Mouse (Mus musculus) stomach, embryonic 16.5 days (tissue): ENCODE results near the gene Nxph4. TPM values are rescaled to one million over a fixed set of nuclear protein-coding genes. Genes with fewer than 3 reads are reported as not detected.

Source experiments
- ATAC-seq: fragments of 200-750 bp; cut with Nextera tagmentation; 2 replicates; pipeline ENCODE4 v1.8.0; 2017; ENCODE audit warnings: moderate number of reproducible peaks, moderate TSS enrichment; ENCODE audit not compliant: insufficient read depth, low FRiP score
- H3K27ac ChIP-seq: fragments of 300-500 bp; sonication (generic); 2 replicates; pipeline ENCODE4 v1.5.1; 2014; ENCODE audit warnings: low read length
- H3K27me3 ChIP-seq: fragments of 300-500 bp; sonication (generic); 2 replicates; pipeline ENCODE4 v1.6.1; 2014; ENCODE audit warnings: low read length, control low read depth, mixed read lengths; ENCODE audit not compliant: control insufficient read depth, insufficient read depth
- H3K36me3 ChIP-seq: fragments of 300-500 bp; sonication (generic); 2 replicates; pipeline ENCODE4 v1.6.1; 2014; ENCODE audit warnings: low read length; ENCODE audit not compliant: control insufficient read depth, insufficient read depth
- H3K4me1 ChIP-seq: fragments of 300-500 bp; sonication (generic); 2 replicates; pipeline ENCODE4 v1.6.1; 2014; ENCODE audit warnings: low read length, control low read depth, mixed read lengths; ENCODE audit not compliant: control insufficient read depth, insufficient read depth
- H3K4me2 ChIP-seq: fragments of 300-500 bp; sonication (generic); 2 replicates; pipeline ENCODE4 v1.6.1; 2014; ENCODE audit warnings: low read depth, low read length, mixed read lengths
- H3K4me3 ChIP-seq: fragments of 300-500 bp; sonication (generic); replicated peaks from 2 replicates; pipeline ENCODE4 v1.5.1; 2014; ENCODE audit warnings: mild to moderate bottlenecking, low read length
- H3K9ac ChIP-seq: fragments of 300-500 bp; sonication (generic); 2 replicates; pipeline ENCODE4 v1.6.1; 2014; ENCODE audit warnings: low read length
- H3K9me3 ChIP-seq: fragments of 300-500 bp; sonication (generic); replicated peaks from 2 replicates; pipeline ENCODE4 v1.6.1; 2016; ENCODE audit warnings: low read length, control low read depth; ENCODE audit not compliant: control insufficient read depth
- WGBS: fragments of 180-500 bp; shearing (Covaris S2); extraction: QIAGEN DNeasy Blood & Tissue Kit; methylation state at CpG from one replicate; pipeline ENCODE4 v1.1.7; 2014; 5-methylcytosine and 5-hydroxymethylcytosine counted together
- polyA plus RNA-seq: library from polyadenylated mRNA; unstranded; fragments of >200 nt; fragmentation: Nextera tagmentation; extraction: Ambion mirVana; gene quantifications from 2 replicates; pipeline ENCODE4 v1.2.1, GENCODE M21; 2015

The Nxph4 gene
- polyA plus RNA-seq, 1 experiment from 2014 or later: 4.6 TPM

DNA sequence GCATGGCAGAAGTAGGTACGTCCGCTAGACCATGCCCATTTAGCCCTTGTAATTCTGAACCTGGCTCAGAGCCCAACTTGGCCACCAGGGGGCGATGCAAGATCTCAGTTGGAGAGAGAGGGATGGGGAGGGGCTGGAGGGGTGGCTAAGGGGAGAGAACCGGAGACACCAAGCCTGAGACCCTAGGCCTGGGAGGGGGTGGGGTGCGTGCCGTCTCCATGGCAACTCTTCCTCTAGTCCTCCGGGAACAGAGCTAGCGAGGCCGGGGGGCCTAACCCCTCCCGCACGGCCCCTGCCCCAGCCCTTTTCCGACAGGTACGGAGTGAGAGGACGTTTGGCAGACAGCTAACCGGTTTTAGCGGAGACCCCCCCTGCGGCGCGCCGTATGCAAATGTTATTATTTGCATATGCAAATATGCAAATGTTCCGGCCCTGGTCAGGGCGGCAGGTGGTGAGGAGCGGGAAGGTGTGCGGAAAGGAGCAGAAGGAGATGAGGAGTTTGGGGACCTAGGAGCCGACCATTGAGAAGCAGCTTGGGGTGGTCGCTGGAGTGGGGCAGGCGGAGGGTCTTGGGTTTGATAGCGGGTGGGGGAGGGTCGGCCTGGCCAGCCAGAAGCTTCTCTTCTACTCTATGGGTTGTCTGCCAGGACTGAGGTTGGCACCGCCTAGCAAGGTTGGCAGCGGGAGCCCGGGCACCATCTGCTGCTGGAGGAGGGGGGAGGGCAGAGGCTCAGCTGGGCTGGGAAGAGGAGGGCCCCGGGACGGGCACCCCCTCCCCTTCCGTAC is 25.1 kb downstream of the Nxph4 start:
- Histone ChIP-seq H3K4me2 (peak overlapping the region; percentile 64), H3K36me3 (no peaks in the 10 kb centered on the region), H3K9me3 (no peaks in the 10 kb centered on the region), H3K9ac (peak overlapping the region; percentile 47; the same call in 1 of the 2 replicates), H3K27me3 (peaks cover 47% of the 10 kb centered on the region), H3K27ac (no peak overlapping the region), H3K4me1 (peaks cover 39% of the 10 kb centered on the region), H3K4me3 (peak overlapping the region; percentile 46)
- WGBS: 1% methylated on average over 35 of the region's 35 CpGs
- ATAC-seq: peak; percentile 47

GRCm38 (mm10) chr10:127508239-127508638 is 26.1 kb downstream of the Nxph4 start:
- Histone ChIP-seq H3K27ac (no peak overlapping the region), H3K9ac (no peak overlapping the region), H3K36me3 (no peaks in the 10 kb centered on the region), H3K27me3 (peaks cover 37% of the 10 kb centered on the region), H3K9me3 (no peaks in the 10 kb centered on the region), H3K4me2 (peak overlapping the region; percentile 64), H3K4me3 (no peak overlapping the region), H3K4me1 (peaks cover 29% of the 10 kb centered on the region)
- 4% methylated on average over 15 of the region's 15 CpGs for WGBS
- no peak for ATAC-seq

DNA sequence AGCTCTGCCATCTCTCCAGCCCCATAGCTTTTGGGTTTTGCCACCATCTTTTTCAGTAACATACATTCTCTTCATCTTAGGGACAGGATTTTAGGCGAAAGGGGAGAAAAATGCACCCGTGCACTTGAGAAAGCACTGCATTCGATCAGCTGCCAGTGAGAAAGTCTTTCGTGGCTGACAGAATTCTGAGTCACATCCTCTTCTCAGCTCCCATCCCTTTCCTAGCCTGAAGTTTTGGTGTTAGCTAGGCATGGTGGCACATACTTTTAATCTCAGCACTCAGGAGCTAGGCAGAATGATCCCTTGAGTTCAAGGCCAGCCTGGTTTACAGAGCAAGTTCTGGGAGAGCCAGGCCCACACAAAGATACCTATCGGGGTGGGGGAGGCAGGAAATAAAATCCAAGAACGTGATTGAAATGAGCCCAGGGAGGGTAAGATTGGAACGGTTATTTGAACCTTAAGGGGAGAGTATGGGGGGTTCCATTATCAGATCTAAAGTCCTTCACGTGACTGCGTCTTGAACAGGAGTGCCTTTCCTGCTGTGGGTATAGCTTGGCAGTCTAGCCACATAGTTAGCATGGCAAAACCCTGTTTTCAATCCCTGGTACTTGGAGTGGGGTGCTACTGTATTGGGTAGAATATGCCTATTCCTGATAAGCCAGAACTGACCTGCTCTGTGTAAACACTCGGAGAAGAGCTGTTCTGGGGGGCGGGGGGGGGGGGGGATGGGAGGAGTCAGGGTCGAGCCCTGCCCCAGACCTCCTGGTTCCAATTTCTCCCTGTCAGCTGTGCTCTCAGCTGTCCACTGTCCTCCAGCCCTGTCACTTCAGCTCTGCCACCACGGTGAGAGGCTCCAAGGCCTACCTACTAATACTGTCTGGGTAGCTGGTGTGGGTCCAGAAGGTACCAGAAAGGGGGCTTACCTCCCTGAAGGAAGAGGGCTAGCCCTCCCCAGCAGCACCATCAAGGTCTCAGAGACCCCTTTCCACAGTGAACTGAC is 33.2 kb downstream of the Nxph4 start, which contains the start of gene Stac3:
TSS of gene Stac3 (plus strand) at position 793 of the 1,000 bp plus-strand sequence.
- Histone ChIP-seq H3K4me1 (no peaks in the 10 kb centered on the region), H3K36me3 (peaks cover 5% of the 10 kb centered on the region; the same call in 1 of the 2 replicates), H3K4me2 (no peak within 1 kb of the TSS), H3K9ac (no peak within 1 kb of the TSS), H3K4me3 (no peak within 1 kb of the TSS), H3K27ac (no peak within 1 kb of the TSS), H3K9me3 (no peaks in the 10 kb centered on the region), H3K27me3 (no peaks in the 10 kb centered on the region)
- no peak for ATAC-seq
- 61% methylated on average over 13 of the region's 13 CpGs for WGBS

GRCm38 (mm10) chr10:127500042-127500441 is 34.3 kb downstream of the Nxph4 start:
- Histone ChIP-seq H3K27me3 (no peaks in the 10 kb centered on the region), H3K4me2 (no peak overlapping the region), H3K9ac (no peak overlapping the region), H3K27ac (no peak overlapping the region), H3K4me1 (no peaks in the 10 kb centered on the region), H3K4me3 (no peak overlapping the region), H3K36me3 (peaks cover 11% of the 10 kb centered on the region), H3K9me3 (no peaks in the 10 kb centered on the region)
- no peak for ATAC-seq
- 80% methylated on average over 4 of the region's 4 CpGs for WGBS

- peaks cover 16% of the 10 kb centered on the region for H3K36me3 ChIP-seq
- no peak for ATAC-seq
Observed at GRCm38 (mm10) chr10:127499516-127499915, 34.8 kb downstream of the Nxph4 start.

DNA sequence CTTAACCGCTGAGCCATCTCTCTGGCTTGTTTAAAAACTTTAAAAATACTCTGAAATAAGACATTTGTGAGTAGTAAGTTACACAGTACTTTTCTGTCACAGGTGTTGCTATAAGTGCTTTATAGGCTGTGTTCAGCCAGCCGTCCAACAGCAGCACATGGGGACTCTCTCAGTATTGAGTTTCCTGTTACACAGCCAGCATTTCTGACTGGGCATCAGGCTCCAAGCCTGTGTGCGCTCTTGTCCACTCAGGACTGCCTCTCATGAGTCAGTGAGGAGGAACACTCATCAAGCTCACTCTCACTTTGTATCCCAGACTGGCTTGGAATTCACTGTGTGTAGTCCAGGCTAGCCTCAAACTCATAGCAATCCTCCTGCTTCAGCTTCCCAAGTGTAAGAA is 38.2 kb downstream of the Nxph4 start:
- H3K27ac ChIP-seq: no peak overlapping the region
- H3K9ac ChIP-seq: no peak overlapping the region
- H3K4me1 ChIP-seq: no peaks in the 10 kb centered on the region
- H3K27me3 ChIP-seq: no peaks in the 10 kb centered on the region
- H3K36me3 ChIP-seq: peaks cover 25% of the 10 kb centered on the region
- H3K9me3 ChIP-seq: no peaks in the 10 kb centered on the region
- no peak overlapping the region for H3K4me2 ChIP-seq
- no peak overlapping the region for H3K4me3 ChIP-seq
- 90% methylated on average over 3 of the region's 3 CpGs for whole genome bisulfite sequencing
- no peak for ATAC-seq

More at GRCm38 (mm10) chr10:127499516-127499915, 34.8 kb downstream of the Nxph4 start:
- WGBS: 86% methylated on average over 5 of the region's 5 CpGs
- Histone ChIP-seq H3K9ac (no peak overlapping the region), H3K27ac (no peak overlapping the region), H3K4me2 (no peak overlapping the region), H3K4me3 (no peak overlapping the region), H3K4me1 (no peaks in the 10 kb centered on the region), H3K27me3 (no peaks in the 10 kb centered on the region), H3K9me3 (no peaks in the 10 kb centered on the region)

DNA sequence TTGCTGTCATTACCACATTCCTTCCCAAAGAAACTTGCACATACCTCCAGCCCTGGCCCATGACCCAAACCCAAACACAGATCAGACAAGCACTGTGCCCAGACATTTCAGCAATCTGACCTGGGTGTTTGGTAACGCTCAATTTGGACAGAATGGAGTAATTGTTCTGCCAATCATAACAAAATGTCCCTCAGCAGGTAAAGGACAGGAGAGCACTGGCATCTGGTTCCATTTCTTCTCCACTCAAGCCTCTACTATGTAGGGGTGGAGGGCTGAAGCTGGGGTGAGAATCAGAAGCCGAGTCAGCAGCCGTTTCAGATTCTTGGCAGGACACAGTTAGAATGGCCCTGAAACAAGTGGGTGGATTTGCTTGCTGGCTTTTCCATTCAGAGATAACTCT is 42.2 kb downstream of the Nxph4 start:
- no peak overlapping the region for H3K9ac ChIP-seq
- no peaks in the 10 kb centered on the region for H3K4me1 ChIP-seq
- H3K27ac ChIP-seq: no peak overlapping the region
- no peaks in the 10 kb centered on the region for H3K27me3 ChIP-seq
- ATAC-seq: no peak
- peaks cover 27% of the 10 kb centered on the region for H3K36me3 ChIP-seq
- no peaks in the 10 kb centered on the region for H3K9me3 ChIP-seq
- H3K4me2 ChIP-seq: no peak overlapping the region
- 71% methylated on average over 3 of the region's 3 CpGs for WGBS
- no peak overlapping the region for H3K4me3 ChIP-seq

DNA sequence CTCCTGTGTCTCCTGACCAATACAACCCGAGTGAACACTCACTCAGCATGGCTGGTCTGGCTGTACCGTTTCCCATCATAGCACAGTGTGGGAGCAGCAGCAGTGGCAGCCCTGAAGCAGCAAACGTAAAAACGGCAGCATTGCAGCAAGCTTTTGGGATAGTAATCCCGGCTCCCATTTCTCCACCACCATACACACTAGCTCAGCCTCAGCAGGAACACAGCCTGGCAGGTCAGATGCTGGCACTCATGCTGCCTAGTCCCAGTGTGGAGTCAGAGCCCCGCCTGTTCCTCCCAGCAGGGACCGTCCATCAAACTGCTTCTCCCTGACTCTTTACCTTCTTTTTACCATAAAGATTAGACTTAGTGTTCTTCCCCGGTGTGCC is 43.2 kb downstream of the Nxph4 start:
- Histone ChIP-seq H3K27me3 (no peaks in the 10 kb centered on the region), H3K4me1 (no peaks in the 10 kb centered on the region), H3K36me3 (peaks cover 25% of the 10 kb centered on the region), H3K4me3 (no peak overlapping the region), H3K9ac (no peak overlapping the region), H3K4me2 (no peak overlapping the region), H3K27ac (no peak overlapping the region), H3K9me3 (no peaks in the 10 kb centered on the region)
- no peak for ATAC-seq
- 79% methylated on average over 8 of the region's 8 CpGs for WGBS
